Mouse (Mus musculus): ENCODE measurements around the gene Zfp592. TPM values are rescaled to one million over a fixed set of nuclear protein-coding genes. Genes with fewer than 3 reads are reported as not detected.
"Not testable (repeated sequence)": the region's sequence is repeated elsewhere in the genome, so short reads cannot be mapped to it uniquely, and the experiment has no call there.

The Zfp592 gene
- polyA plus RNA-seq, 1 experiment, result 17.3 TPM

GRCm38 (mm10) chr7:80962799-80963198, 30.7 kb upstream of the Zfp592 start:
- no peak overlapping the region for H3K4me3 ChIP-seq (replicated peaks; ENCODE audit: insufficient read depth, low read depth, low read length)
- H3K27ac ChIP-seq (ENCODE audit: insufficient read depth, low read length), result no peak overlapping the region
- 56% methylated on average over 6 of the region's 6 CpGs for WGBS
- H3K4me1 ChIP-seq (ENCODE audit: control insufficient read depth, insufficient read depth, low read length), result no peaks in the 10 kb centered on the region
- no peak for TF ChIP-seq POLR2A (IDR thresholded peaks at IDR 0.05; ENCODE audit: borderline replicate concordance, insufficient read depth, low read length)
- no peak for TF ChIP-seq CTCF (IDR thresholded peaks at IDR 0.05; ENCODE audit: borderline replicate concordance, insufficient read depth, low read depth, low read length)
- no peaks in the 10 kb centered on the region for H3K27me3 ChIP-seq (ENCODE audit: control insufficient read depth, insufficient read depth, low read length)
- no peak for DNase-seq

- Histone ChIP-seq H3K27ac (ENCODE audit: insufficient read depth, low read length) (no peak overlapping the region), H3K27me3 (ENCODE audit: control insufficient read depth, insufficient read depth, low read length) (no peaks in the 10 kb centered on the region), H3K4me1 (ENCODE audit: control insufficient read depth, insufficient read depth, low read length) (no peaks in the 10 kb centered on the region), H3K4me3 (replicated peaks; ENCODE audit: insufficient read depth, low read depth, low read length) (no peak overlapping the region)
- TF ChIP-seq POLR2A (IDR thresholded peaks at IDR 0.05; ENCODE audit: borderline replicate concordance, insufficient read depth, low read length) (no peak), CTCF (IDR thresholded peaks at IDR 0.05; ENCODE audit: borderline replicate concordance, insufficient read depth, low read depth, low read length) (no peak)
- 64% methylated on average over 3 of the region's 3 CpGs for WGBS
- DNase-seq, result no peak
Measured at GRCm38 (mm10) chr7:80970913-80971312, 22.6 kb upstream of the Zfp592 start.

- TF ChIP-seq POLR2A (IDR thresholded peaks at IDR 0.05; ENCODE audit: borderline replicate concordance, insufficient read depth, low read length) (no peak), CTCF (IDR thresholded peaks at IDR 0.05; ENCODE audit: borderline replicate concordance, insufficient read depth, low read depth, low read length) (no peak)
- Histone ChIP-seq H3K4me1 (ENCODE audit: control insufficient read depth, insufficient read depth, low read length) (no peaks in the 10 kb centered on the region), H3K4me3 (replicated peaks; ENCODE audit: insufficient read depth, low read depth, low read length) (no peak overlapping the region), H3K27ac (ENCODE audit: insufficient read depth, low read length) (no peak overlapping the region), H3K27me3 (ENCODE audit: control insufficient read depth, insufficient read depth, low read length) (no peaks in the 10 kb centered on the region)
- no peak for DNase-seq
- 61% methylated on average over 2 of the region's 2 CpGs for WGBS
Measured at GRCm38 (mm10) chr7:80971419-80971818, 22.1 kb upstream of the Zfp592 start.

- no peak for DNase-seq
- TF ChIP-seq POLR2A (IDR thresholded peaks at IDR 0.05; ENCODE audit: borderline replicate concordance, insufficient read depth, low read length), result no peak
- TF ChIP-seq CTCF (IDR thresholded peaks at IDR 0.05; ENCODE audit: borderline replicate concordance, insufficient read depth, low read depth, low read length), result no peak
- Histone ChIP-seq H3K27me3 (ENCODE audit: control insufficient read depth, insufficient read depth, low read length) (no peaks in the 10 kb centered on the region), H3K27ac (ENCODE audit: insufficient read depth, low read length) (no peak overlapping the region), H3K4me3 (replicated peaks; ENCODE audit: insufficient read depth, low read depth, low read length) (no peak overlapping the region), H3K4me1 (ENCODE audit: control insufficient read depth, insufficient read depth, low read length) (no peaks in the 10 kb centered on the region)
- 80% methylated on average over 5 of the region's 5 CpGs for WGBS
Measured at GRCm38 (mm10) chr7:80972082-80972481, 21.4 kb upstream of the Zfp592 start.

GRCm38 (mm10) chr7:80972920-80973637, 20.4 kb upstream of the Zfp592 start:
- H3K4me1 ChIP-seq (ENCODE audit: control insufficient read depth, insufficient read depth, low read length); H3K27ac ChIP-seq (ENCODE audit: insufficient read depth, low read length); DNase-seq; H3K27me3 ChIP-seq (ENCODE audit: control insufficient read depth, insufficient read depth, low read length); H3K4me3 ChIP-seq (replicated peaks; ENCODE audit: insufficient read depth, low read depth, low read length): not testable (repeated sequence)
- WGBS, result 85% methylated on average over 4 of the region's 4 CpGs

DNA sequence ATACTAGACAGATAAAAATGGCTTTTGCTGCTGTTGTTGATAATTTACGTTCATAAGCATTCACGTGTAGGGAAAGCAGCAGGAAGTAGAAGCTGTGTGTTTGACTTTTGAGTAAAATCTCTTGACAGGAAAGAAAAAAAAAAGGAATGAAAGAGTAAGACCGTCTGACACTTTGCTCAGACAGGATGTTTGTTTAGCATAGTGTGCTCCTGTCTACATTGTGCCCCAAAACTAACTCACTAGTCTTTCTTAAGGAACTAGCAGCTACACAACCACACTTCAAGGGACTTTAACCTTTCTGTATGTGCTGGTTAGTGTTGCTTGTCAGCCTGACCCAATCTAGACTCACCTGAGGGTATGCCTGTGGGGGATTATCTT, 19.9 kb upstream of the Zfp592 start:
- WGBS, result 61% methylated on average over 3 of the region's 3 CpGs
- DNase-seq; H3K4me3 ChIP-seq (replicated peaks; ENCODE audit: insufficient read depth, low read depth, low read length); H3K4me1 ChIP-seq (ENCODE audit: control insufficient read depth, insufficient read depth, low read length); H3K27me3 ChIP-seq (ENCODE audit: control insufficient read depth, insufficient read depth, low read length); H3K27ac ChIP-seq (ENCODE audit: insufficient read depth, low read length): not testable (repeated sequence)

DNA sequence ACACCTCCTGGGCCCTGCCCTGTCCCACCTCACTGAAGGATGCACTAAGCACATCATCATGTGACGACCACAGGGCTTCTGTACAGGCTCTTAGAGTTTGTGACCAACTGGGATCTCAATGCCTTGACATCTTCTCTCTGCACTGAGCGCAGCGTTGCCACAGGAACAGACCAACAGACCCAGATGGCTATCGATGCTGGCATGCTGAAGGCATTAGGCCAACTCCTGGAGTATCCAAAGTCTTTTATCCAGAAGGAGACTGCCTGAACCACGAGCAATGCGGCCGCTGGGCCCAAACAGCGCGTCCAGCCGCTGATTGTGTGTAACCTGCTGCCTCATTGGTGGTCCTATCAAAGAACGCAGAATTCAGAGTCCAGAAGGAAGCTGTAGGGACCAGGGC, 12.9 kb upstream of the Zfp592 start:
- no peak for DNase-seq
- H3K27ac ChIP-seq (ENCODE audit: insufficient read depth, low read length), result no peak overlapping the region
- TF ChIP-seq POLR2A (IDR thresholded peaks at IDR 0.05; ENCODE audit: borderline replicate concordance, insufficient read depth, low read length) (no peak), CTCF (IDR thresholded peaks at IDR 0.05; ENCODE audit: borderline replicate concordance, insufficient read depth, low read depth, low read length) (no peak)
- 12% methylated on average over 11 of the region's 11 CpGs for WGBS
- H3K4me1 ChIP-seq (ENCODE audit: control insufficient read depth, insufficient read depth, low read length), result peaks cover 7% of the 10 kb centered on the region; the same call in 1 of the 2 replicates
- no peaks in the 10 kb centered on the region for H3K27me3 ChIP-seq (ENCODE audit: control insufficient read depth, insufficient read depth, low read length)
- no peak overlapping the region for H3K4me3 ChIP-seq (replicated peaks; ENCODE audit: insufficient read depth, low read depth, low read length)

DNA sequence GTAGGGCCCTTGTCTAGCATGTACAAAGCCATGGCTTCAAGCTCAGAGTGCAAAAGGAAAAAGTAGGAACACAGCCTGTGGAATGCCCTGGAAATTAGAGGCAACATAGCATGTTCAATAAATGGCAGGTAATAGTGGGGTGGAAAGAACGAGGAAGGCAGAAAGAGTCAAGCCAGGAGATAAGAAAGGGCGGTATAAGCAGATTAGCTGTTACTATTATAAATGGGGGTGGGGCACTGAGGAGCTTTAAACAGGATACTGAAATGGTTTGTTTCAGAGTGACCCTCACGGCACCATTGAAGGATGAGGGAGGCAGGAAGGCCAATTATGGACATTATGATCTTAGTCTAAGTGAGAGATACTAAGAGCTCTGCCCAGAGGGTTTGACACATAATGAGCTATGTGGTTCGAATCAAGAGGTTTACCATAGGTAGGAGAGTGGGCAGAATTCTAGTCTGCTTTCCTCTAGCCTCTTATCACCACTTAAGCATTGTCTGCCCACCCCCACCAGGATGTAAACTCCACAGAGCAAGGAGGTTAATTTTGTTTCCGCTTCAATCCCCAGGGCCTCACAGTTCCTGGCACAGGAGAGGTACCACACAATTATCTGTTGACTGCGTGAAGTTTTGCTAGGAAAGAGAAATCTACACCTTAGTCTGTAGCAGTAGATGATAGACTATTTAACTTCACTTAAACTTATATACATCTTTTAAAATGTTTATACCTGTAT, 6.9 kb upstream of the Zfp592 start:
- TF ChIP-seq POLR2A (IDR thresholded peaks at IDR 0.05; ENCODE audit: borderline replicate concordance, insufficient read depth, low read length), result no peak
- no peak for TF ChIP-seq CTCF (IDR thresholded peaks at IDR 0.05; ENCODE audit: borderline replicate concordance, insufficient read depth, low read depth, low read length)
- 69% methylated on average over 6 of the region's 6 CpGs for WGBS

More for the DNA sequence above, 6.9 kb upstream of the Zfp592 start:
- Histone ChIP-seq H3K4me3 (replicated peaks; ENCODE audit: insufficient read depth, low read depth, low read length) (no peak overlapping the region), H3K4me1 (ENCODE audit: control insufficient read depth, insufficient read depth, low read length) (peaks cover 2% of the 10 kb centered on the region; the same call in 1 of the 2 replicates), H3K27ac (ENCODE audit: insufficient read depth, low read length) (no peak overlapping the region), H3K27me3 (ENCODE audit: control insufficient read depth, insufficient read depth, low read length) (no peaks in the 10 kb centered on the region)
- DNase-seq, result no peak
